Mouse (Mus musculus): ENCODE measurements around the gene Pcgf5.

Pcgf5 gene

DNA sequence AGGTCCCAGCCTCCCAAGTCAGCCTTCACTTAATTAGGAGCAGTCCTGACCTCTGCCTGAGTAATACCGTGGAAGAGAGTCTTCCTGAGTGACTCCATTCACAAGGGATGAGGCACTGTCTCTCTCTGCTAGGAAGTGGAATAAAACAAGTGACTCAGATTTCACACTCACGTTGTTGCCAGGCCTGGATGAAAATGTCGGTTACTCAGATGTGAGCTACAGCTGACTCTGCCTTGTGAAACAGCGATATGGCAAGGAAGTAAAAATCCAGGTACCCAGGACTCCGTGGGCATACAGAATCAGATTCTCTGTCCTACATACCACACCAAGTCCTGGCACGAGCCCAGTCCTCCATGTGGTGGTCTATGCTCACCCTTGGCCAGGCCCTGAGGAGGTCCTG is 142.8 kb downstream of the Pcgf5 start:
- DNase-seq (ENCODE audit: low spot score in 2 of 2) = no peak

DNA sequence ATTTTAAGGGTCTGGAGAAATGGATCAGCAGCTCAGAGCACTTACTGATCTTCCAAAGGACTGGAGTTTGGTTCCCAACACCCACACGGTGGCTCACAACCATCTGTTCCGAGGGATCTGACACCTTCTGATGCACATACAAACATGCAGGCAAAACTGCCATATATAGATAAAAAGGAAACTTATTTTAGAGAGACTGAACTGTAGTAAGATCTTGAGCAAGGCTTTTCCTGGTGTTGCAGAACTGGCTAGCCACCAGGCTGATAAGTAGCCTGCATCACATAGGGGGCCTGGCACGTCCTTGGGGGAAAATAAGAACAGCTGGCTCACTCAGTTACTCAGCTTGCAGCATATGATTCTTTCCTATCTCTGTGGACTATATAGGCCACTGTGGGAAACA is 147.4 kb downstream of the Pcgf5 start:
- no peak for DNase-seq (ENCODE audit: low spot score in 2 of 2)

GRCm38 (mm10) chr19:36496532-36496931 is 148.4 kb downstream of the Pcgf5 start:
- no peak for DNase-seq (ENCODE audit: low spot score in 2 of 2)

DNA sequence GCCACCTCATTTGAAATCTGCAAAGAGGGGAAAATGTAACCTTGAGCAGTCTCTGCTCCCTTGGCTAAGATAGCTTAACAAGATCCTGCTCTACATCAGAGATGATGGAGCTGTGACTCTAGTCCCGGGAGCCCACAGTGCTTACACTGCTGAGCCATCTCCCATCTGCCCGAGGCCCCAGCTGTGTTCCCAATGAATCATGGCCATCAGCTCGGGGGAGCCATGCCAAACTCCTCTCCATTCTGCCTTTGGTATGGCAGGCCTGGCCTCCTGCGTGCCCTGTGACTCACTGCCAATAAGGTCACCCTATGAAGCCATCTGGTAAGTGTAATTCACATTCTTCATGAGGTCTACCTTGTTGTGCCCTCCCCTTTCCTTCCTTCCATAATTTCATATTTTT is 149.0 kb downstream of the Pcgf5 start:
- DNase-seq (ENCODE audit: low spot score in 2 of 2) = no peak

GRCm38 (mm10) chr19:36497744-36498143 is 149.6 kb downstream of the Pcgf5 start:
- DNase-seq (ENCODE audit: low spot score in 2 of 2) = no peak

DNA sequence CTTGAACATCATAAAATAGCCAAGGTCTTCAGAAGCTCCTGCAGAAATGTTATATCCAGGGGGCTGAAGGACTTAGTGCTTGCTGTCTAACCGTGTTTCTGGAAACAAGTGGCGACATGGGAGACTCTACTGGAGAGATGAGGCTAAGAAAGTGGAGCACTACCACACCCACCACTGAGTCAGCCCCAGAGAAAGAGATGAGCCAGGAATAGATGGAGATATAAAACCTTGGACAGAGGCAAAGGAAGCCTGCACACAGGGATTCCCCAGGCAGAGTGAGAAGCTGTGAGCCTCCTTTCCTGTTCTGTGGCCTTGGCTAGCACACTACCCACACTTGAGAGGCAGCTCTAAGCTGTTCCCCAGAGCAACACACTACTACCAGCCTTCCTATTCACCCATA is 156.6 kb downstream of the Pcgf5 start:
- no peak for DNase-seq (ENCODE audit: low spot score in 2 of 2)
